Mouse (Mus musculus): ENCODE measurements around the gene Amdhd1. TPM values are rescaled to one million over a fixed set of nuclear protein-coding genes. Genes with fewer than 3 reads are reported as not detected.
"Not testable (repeated sequence)": the region's sequence is repeated elsewhere in the genome, so short reads cannot be mapped to it uniquely, and the experiment has no call there.

Amdhd1 gene
- total RNA-seq (2021): under 1 TPM; 0.37 to 0.75 TPM

DNA sequence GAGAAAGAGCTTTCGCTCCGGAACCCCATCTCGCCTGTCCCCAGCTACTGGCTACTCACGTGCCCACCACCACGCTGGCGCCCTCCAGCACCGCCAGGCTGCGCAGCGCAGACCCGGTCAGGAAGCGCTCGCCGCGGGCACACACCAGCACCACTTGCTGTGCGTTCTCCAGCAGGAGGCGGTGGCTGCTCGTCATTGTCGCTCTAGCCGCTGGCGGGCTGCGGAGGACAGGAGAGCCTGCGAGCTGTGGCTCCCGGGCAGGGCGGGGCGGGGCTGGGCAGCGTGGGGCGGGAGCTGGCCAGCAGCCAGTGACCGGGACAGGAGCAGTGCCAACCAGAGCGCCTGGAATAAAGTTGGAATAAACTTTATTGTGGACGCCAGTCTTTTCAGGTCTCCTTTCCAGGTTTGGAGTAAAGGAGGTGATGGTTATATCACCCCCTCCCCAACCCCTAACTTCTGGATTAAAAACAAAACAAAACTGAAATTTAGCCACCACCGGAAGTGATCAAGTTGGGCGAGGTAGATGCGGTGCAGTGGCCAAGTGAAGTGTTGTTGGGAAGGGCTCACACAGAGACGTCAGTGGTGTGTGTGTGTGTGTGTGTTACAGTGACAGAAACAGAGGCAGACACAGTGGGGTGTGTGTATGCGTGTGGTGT is at the start of gene Amdhd1:
TSS of gene Amdhd1 (minus strand) at position 259 of the 656 bp plus-strand sequence.
- peak; percentile 53 to 58 for DNase-seq (ENCODE audit: low spot score in 2 of 2)
- intact Hi-C loops (cut with DNase I): no loop called here

DNA sequence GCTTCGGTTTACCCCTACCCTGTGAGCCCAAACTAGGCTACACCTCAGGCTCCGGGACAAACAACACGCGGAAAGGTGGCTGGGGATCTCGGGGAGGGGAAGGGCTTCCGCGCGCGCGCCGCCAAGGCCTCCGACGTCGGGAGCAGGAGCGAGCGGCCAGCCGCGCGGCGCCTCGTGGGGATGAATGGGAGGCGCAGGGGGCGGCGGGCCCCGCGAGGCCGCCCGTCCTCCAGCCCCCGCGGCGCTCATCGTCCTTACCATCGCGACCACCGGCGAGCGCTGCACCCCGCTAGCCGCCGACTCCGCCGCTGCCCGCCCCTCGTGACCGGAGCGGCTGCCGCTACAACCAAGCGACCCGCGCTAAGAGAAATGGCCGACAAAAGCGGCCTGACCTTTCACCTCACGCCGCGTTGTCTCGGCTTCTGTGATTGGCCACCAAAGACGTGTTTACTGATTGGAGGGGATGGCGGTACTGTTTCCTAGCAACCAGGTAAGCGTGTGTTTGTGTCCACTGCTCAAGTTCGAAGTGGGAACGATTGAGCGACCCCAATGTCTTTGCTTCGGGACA is 49.5 kb upstream of the Amdhd1 start, which contains the start of gene Snrpf:
TSS of gene Snrpf (minus strand) at position 426 of the 568 bp plus-strand sequence.
- DNase-seq (ENCODE audit: low spot score in 2 of 2): peak; percentile 91 to 95
- intact Hi-C loops (cut with DNase I): no loop called here

DNA sequence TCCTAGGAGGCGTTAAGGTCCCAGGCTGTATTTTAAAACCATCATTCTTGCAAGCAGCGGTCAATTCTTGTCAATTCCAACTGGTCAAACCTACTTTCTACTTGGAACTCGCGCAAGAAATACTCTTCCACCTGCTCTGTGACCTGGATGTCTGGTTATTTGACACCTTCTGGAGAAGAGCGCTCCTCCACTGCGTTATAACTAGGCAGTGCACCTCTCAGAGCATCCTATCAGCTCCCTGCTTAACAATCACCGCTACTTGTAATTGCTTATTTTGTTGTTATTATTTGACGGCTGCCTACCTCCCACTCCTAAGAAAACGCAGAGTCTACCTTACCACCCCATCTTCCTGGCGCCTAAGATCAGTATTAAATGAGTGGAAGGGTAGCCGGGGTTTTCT is 49.0 kb upstream of the Amdhd1 start:
- intact Hi-C loops (cut with DNase I): no loop called here
- DNase-seq (ENCODE audit: low spot score in 2 of 2): no peak

DNA sequence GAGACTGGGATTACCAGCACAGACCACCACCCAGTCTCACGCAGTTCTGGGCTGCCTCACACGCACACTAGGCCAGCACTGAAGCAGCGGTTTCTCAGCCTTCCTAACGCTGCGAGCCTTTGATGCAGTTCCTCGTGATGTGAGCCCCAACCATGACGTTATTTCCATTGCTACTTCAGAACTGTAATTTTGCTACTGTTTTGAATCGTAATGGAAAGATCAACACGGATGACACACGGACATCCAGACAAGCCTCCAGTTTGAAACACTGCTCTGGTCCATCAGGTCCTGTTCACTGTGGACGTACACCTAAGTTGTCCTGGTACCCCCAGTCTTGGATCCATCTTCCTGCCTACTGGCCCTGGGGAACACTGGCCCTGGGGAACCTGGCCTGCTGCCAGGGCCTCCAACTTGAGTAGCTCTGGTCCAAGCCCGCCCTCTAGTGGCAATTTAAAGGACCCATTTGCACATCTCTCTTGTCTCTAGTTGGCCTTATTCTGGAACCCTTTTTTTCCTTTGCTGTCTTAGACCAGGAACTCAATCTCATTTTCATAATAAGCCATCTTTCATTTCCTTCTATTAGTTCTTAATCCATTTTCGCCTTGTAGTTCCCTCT is 37.5 kb upstream of the Amdhd1 start:
- intact Hi-C loops (cut with DNase I): loop anchor here (1.0 to 10.0 kb wide), 3 partner anchors 91 to 283 kb away; no protein-coding TSS in a partner anchor
- DNase-seq (ENCODE audit: low spot score in 2 of 2): peak; percentile 49 to 57

DNA sequence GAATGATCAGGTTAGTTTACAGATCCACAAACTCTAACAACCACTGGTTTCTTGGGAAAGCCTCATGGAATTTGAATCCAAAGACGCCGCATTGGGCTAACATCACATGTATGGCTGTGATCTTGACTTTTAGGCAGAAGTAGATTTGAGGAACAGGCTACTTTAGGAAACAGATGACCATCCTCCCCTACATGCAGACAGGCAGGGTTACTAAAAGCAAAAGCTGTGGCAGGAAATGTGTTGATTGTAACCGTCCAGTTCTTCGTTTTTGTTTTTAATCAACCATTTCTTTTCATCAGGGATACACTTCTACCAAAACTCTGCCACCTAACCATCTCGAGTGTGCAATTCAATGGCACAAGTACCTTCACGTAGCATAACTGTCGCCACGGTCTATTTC is 36.1 kb upstream of the Amdhd1 start:
- intact Hi-C loops (cut with DNase I): loop anchor here (5.0 to 10.0 kb wide), 2 partner anchors 149 to 281 kb away; no protein-coding TSS in a partner anchor
- no peak for DNase-seq (ENCODE audit: low spot score in 2 of 2)

DNA sequence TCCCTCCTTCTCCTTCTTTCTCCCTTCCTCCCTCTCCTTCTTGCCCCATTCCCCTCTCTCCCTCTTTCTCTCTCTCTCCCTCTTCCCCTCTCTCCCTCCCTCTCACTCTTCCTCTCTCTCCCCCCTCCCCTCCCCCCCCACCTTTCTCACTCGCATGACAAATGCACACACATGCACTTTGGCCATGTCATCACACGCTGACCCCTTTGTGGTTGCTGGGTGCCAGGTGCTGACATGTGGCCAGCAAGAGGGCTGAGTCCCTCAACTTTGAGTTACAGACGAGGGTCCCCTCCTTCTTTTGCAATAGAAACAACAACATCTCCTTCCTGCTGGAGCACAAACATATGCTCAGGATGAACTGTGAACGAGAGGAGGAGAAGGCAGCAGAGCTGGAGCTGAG is 35.1 kb upstream of the Amdhd1 start:
- intact Hi-C loops (cut with DNase I): loop anchor here (5.0 to 10.0 kb wide), 2 partner anchors 148 to 280 kb away; no protein-coding TSS in a partner anchor
- DNase-seq (ENCODE audit: low spot score in 2 of 2): no peak

DNA sequence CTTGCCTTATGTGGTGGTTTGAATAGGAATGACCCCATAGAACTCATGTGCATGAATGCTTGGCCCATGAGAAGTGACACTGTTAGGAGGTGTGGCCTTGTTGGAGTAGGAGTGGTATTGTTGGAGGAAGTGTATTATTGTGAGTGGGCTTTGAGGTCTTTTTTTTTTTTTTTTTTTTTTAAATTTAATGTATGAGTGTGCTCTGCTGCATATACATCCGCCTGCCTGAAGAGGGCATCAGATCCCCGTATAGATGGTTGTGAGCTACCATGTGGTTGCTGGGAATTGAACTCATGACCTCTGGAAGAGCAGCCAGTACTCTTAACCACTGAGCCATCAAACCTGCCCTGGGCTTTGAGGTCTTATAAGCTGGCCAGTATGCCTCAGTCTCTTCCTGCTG is 32.4 kb upstream of the Amdhd1 start:
- DNase-seq (ENCODE audit: low spot score in 2 of 2): no peak
- intact Hi-C loops (cut with DNase I): loop anchor here (10.0 kb wide), 1 partner anchor 277 kb away; no protein-coding TSS in a partner anchor

DNA sequence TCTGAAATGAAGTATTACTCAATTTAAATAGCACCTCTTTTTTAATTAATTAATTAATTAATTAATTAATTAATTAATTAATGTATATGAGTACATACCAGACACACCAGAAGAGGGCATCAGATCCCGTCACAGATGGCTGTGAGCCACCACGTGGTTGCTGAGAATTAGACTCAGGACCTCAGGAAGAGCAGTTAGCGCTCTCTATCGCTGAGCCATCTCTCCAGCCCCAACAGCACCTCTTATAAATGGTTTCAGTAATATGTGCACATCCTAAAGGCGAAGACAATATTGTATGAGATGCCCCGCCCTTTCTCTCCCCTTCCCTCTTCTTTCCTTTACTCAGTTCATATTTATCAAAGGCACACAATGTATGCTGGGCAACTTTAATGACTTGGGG is 28.8 kb upstream of the Amdhd1 start:
- intact Hi-C loops (cut with DNase I): no loop called here
- no peak for DNase-seq (ENCODE audit: low spot score in 2 of 2)

DNA sequence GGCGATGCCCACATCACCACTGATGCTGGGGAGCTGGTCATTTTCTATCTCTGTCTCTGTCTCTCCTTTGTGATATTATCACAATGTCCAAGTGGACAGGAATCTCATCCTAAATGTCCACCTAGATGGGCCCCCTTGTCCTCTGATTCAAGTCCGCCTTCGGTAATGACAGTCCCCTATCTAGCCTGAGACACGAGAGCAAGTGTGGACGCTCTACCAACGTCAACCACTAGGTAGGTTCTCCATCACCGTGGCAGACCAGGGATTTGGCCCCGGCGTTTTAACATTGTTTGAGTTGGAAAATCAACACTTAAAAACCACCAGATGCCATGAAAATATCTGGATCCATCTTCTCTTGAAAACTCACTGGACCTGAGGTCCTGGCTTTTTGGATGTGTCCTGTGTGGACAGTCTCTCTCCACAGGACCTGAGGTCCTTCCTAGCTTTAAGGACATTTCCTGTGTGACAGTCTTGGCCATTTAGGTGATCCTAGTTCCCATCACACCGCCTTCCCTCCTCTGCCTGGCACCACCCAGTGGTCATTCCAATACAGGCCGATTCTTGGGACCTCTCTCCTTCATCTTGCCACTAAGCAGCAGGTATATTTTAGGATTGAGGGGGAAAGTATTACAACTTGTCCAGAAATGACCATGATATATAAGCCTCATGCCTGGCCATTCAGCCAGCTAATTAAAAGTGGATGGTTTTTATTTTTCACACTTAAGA is 28.2 kb upstream of the Amdhd1 start:
- intact Hi-C loops (cut with DNase I): no loop called here
- DNase-seq (ENCODE audit: low spot score in 2 of 2): no peak

DNA sequence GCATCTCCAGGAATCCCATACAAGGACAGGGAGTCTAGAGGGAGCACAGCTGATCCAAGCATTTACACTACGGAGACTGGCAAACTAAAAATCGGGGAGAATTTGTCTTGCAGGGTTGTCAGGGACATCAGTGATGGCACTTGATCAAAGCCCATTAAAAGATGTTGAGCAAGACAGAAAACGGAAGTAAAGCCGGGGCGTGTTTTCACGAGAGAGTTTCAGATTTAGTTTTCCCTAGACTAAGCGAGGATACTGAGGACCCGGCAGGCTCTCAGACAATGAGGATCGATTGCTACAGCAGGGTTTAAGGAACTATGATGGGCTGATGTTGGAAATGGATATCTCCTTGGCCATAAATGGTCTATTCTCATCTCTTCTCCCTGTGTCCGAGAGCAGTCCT is 27.2 kb upstream of the Amdhd1 start:
- intact Hi-C loops (cut with DNase I): no loop called here
- no peak for DNase-seq (ENCODE audit: low spot score in 2 of 2)

DNA sequence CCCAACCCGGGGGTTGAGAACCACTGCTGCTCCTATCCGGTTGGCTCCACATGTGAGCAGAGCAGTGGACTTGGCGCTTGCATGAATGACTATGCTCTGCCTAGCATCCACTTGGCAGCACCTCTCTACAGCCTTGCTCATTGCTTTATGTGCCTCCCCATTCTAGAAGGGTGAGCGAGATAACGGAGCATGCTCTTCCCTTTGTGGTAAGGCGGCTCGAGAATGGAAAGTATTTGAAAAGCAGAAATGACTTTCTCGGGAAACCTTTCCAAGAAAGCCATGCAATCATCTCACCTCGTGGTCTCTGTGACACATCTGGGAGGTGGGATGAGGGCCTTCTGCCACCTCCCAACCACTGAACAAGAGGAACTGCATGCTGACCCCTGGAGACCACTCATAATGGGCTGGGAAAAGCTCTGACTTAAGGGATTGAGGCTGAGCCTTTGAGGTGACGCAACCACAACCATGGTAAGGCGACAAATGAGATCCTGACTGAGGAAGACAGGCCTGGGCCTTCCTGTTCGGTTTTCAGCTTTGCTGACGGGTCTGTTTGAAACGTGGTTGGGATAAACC is 24.8 kb upstream of the Amdhd1 start:
- no peak for DNase-seq (ENCODE audit: low spot score in 2 of 2)
- intact Hi-C loops (cut with DNase I): no loop called here

DNA sequence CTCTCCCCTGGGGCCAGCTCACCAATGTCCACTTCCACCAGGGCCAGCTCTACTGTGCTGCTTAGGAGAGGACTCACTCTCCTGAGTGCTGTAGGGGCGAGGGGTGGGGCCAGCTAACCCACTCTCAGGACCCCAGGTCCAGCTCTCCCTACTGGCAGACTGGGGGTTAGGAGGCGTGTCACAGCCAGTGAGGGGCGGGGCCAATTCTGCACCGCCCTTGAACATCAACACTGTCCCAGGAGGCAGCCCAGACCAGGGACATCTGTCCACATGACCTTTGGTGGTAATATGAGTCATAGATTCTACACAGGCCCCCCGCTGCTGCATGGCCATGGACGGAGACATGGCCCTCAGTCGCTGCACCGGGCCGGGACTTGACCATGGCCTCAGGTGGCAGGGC is 20.0 kb upstream of the Amdhd1 start:
- intact Hi-C loops (cut with DNase I): loop anchor here (10.0 kb wide), 1 partner anchor 515 kb away; no protein-coding TSS in a partner anchor
- no peak for DNase-seq (ENCODE audit: low spot score in 2 of 2)

DNA sequence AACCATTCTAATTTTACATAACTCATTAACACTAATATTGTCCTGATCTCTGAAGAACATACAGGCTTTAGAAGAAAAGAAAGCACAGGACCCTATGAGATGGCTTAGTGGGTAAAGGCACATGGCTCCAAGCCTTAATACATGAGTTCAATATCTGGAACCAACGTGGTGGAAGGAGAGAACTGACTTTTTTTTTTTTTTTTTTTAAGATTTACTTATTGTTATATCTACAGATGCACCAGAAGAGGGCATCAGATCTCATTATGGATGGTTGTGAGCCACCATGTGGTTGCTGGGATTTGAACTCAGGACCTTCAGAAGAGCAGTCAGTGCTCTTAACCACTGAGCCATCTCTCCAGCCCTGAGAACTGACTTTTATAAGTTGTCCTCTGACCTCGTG is 18.1 kb upstream of the Amdhd1 start:
- intact Hi-C loops (cut with DNase I): loop anchor here (10.0 kb wide), 1 partner anchor 513 kb away; no protein-coding TSS in a partner anchor
- DNase-seq (ENCODE audit: low spot score in 2 of 2): not testable (repeated sequence)

DNA sequence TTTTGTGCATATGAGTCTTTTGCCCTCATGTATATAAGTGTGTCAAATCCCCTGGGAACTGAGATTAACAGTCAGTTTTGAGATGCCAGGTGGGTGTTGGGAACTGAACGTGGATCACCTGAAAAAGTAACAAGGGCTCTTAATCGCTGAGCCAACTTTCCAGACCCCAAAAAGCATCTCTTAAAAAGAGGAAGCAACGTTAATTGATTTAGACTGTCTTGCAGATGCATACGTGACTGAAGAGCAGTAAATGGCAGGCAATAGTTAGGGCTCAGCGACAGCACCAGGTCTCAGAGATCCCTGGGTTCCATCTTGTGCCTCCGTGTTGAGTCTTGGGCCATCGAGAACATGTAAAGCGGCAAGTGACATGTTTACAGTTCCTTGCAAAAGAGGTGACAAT is 12.8 kb upstream of the Amdhd1 start:
- DNase-seq (ENCODE audit: low spot score in 2 of 2): no peak
- intact Hi-C loops (cut with DNase I): loop anchor here (5.0 to 10.0 kb wide), 2 partner anchors 250 to 508 kb away; no protein-coding TSS in a partner anchor

DNA sequence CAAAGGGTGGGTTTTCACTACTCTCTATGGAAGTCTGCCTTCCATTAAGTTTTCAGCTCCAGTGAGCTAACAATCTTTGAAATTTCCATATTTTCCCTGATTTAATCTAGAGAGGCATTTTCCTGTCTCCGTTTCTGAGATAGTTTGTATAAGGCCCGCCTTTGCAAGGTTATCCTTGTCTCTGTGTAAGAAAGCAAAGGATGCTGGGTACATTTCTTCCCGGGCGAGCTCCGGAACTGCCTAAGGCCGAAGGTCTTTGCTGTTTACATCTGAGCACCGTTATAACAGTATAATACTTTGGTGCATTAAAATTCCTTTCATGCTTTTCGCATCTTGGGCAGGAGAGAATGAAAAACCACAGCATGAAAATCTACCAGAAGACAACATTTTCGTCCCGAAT is 10.0 kb upstream of the Amdhd1 start:
- DNase-seq (ENCODE audit: low spot score in 2 of 2): no peak
- intact Hi-C loops (cut with DNase I): loop anchor here (5.0 to 10.0 kb wide), 4 partner anchors 63 to 505 kb away; partner anchors contain the start of gene Hal

DNA sequence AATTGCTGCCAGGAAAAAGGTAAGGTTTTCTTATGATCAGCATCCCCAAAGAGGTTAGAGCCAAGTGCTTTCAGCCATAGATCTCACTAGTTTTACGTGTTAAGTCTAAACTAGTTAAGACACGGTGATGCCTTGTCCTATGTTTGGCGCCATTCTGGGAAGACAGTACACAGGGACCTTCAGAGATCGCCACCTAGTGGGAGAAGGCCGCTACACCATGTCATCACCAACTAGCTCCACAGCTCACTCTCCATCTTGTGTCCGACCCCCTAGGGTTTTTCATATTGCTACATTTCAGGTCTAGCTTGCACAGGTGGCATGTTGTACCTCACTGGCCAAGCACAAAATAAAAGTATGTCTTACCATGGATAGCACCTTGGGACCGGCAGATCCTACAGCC is 9.2 kb upstream of the Amdhd1 start:
- peak; percentile 65 to 70 for DNase-seq (ENCODE audit: low spot score in 2 of 2)
- intact Hi-C loops (cut with DNase I): loop anchor here (5.0 kb wide), 2 partner anchors 62 to 122 kb away; partner anchors contain the start of gene Hal

DNA sequence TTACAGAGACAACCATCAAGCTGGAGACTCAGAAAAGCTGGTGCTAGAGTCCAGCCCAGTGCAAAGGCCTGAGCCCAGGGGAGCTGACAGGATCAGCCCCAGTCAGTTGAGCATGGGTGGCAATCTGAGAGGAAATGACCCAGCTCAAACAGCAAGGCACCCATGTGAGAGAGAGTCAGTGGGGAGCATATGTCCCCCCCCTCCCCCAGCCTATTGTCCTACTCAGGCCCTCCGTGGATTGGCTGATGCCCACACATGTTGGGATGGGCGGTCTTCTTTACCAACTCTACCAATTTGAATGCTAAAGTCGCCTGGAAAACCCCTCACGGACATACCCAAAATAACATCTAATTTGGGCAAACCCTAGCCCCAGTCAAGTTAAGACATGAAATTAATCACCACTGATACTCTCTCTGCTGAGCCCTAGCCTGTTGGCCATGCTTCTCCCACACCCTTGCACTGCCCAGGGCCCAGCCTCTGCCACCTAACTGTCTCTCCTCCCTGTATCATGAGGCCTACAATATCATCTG is 8.0 kb upstream of the Amdhd1 start:
- intact Hi-C loops (cut with DNase I): loop anchor here (5.0 kb wide), 2 partner anchors 61 to 121 kb away; partner anchors contain the start of gene Hal
- DNase-seq (ENCODE audit: low spot score in 2 of 2): no peak

DNA sequence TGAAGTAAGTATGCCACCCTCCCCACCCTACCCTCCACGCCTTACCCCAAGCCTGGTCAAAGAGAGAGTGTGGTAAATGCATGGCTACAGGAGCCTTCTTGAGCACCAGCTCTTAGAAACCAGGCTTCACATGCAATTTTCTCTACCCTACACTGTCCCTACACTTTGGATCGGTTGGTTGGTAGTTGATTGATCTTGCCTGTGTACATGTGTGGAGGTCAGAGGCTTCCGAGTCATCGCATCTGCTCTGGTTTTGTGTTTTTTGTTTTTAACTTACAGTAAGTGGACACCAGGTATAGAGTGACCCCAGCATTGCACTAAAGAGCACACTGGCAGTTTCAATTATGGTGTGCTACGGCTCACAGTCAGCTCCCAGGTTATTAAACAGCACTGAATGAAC is 4.3 kb upstream of the Amdhd1 start:
- DNase-seq (ENCODE audit: low spot score in 2 of 2): no peak
- intact Hi-C loops (cut with DNase I): no loop called here

DNA sequence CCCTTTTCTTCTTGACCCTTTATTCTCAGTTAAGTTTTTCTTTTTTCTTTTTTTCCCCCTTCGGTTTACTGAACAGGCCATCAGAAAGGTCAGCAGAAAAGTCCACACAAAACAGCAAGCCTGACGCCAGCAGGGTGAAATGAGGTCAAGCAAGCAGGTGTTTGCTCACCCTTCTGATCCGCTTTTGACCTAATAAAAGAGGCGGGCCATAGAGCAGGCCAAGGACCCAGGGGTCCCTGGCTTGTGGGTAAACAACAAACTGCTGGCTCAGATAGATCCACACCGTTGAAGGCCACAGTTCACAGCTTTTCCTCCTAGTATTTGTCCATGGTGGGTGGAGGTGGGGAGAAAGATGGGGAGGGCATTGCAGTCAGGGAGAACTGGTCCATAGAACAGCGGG is 3.3 kb upstream of the Amdhd1 start:
- intact Hi-C loops (cut with DNase I): no loop called here
- DNase-seq (ENCODE audit: low spot score in 2 of 2): no peak

Data from left cerebral cortex, postnatal 36 days (tissue).